Mouse (Mus musculus) spleen, adult 2 months (tissue): Measurements from ENCODE around the gene Gm10338.
"Not testable (repeated sequence)": the region's sequence is repeated elsewhere in the genome, so short reads cannot be mapped to it uniquely, and the experiment has no call there.

Source experiments
- CTCF ChIP-seq: fragments of 200-500 bp; IDR thresholded peaks from 2 replicates; pipeline ENCODE4 v1.5.1; 2011; ENCODE audit warnings: mild to moderate bottlenecking, inconsistent platforms; ENCODE audit not compliant: insufficient read depth, insufficient read length, insufficient replicate concordance; ENCODE audit errors: extremely low read depth
- POLR2A ChIP-seq: fragments of 200-500 bp; IDR thresholded peaks from 2 replicates; pipeline ENCODE4 v1.6.1; 2011; ENCODE audit warnings: low read depth, low read length, inconsistent platforms

GRCm38 (mm10) chr14:7568382-7568781 lies 27.0 kb downstream of the Gm10338 start, which contains the start of gene Gm3558:
- not testable (repeated sequence) for TF ChIP-seq CTCF, POLR2A
